Mouse (Mus musculus) MEL (cell line): ENCODE results near the gene Yipf1. TPM values are rescaled to one million over a fixed set of nuclear protein-coding genes. Genes with fewer than 3 reads are reported as not detected.

Source experiments
- DNase-seq: peaks from one replicate; pipeline ENCODE4 v3.0.0; 2011; ENCODE audit warnings: low read depth, low spot score
- H3K27ac ChIP-seq: 2 replicates; pipeline ENCODE4 v1.5.1; 2012; ENCODE audit warnings: low read depth, mild to moderate bottlenecking, control low read depth, low read length, moderate library complexity; ENCODE audit not compliant: control insufficient read depth
- H3K27me3 ChIP-seq, 2 experiments: fragments of 150-350 bp in 1 of 2; sonication (generic) in 1 of 2; 2 replicates each; pipeline ENCODE4 v1.6.1; 2012; ENCODE audit warnings: low read length in 2 of 2, mild to moderate bottlenecking in 2 of 2, improper control_type of control experiment in 1 of 2, moderate library complexity in 1 of 2; ENCODE audit not compliant: insufficient read depth in 2 of 2, control insufficient read depth in 1 of 2
- H3K36me3 ChIP-seq, 2 experiments: 2 replicates each; pipeline ENCODE4 v1.6.1; 2012 to 2014; ENCODE audit warnings: low read length in 2 of 2, improper control_type of control experiment in 1 of 2, inconsistent platforms in 1 of 2, mild to moderate bottlenecking in 1 of 2; ENCODE audit not compliant: insufficient read depth in 2 of 2, control insufficient read depth in 1 of 2
- H3K4me1 ChIP-seq, 2 experiments: fragments of 150-350 bp in 1 of 2; sonication (generic) in 1 of 2; 2 replicates each; pipeline ENCODE4 v1.6.1; 2012; ENCODE audit warnings: low read length in 2 of 2, improper control_type of control experiment in 1 of 2, mild to moderate bottlenecking in 1 of 2; ENCODE audit not compliant: insufficient read depth in 2 of 2, control insufficient read depth in 1 of 2
- H3K4me3 ChIP-seq, 2 experiments: fragments of 150-350 bp in 1 of 2; sonication (generic) in 1 of 2; 2 replicates each; pipeline ENCODE4 v1.5.1; 2012; ENCODE audit warnings: low read depth in 2 of 2, low read length in 2 of 2, mild to moderate bottlenecking in 2 of 2, moderate library complexity in 2 of 2, control low read depth in 1 of 2, improper control_type of control experiment in 1 of 2; ENCODE audit not compliant: control insufficient read depth in 1 of 2, insufficient read depth in 1 of 2
- H3K79me2 ChIP-seq: 2 replicates; pipeline ENCODE4 v1.6.1; 2012; ENCODE audit warnings: mild to moderate bottlenecking, low read length, moderate library complexity; ENCODE audit not compliant: control insufficient read depth, poor library complexity, insufficient read depth
- H3K9ac ChIP-seq: 2 replicates; pipeline ENCODE4 v1.6.1; 2012; ENCODE audit warnings: low read depth, mild to moderate bottlenecking, control low read depth, low read length, moderate library complexity; ENCODE audit not compliant: control insufficient read depth, poor library complexity, severe bottlenecking
- H3K9me3 ChIP-seq: fragments of 150-350 bp; sonication (generic); replicated peaks from 2 replicates; pipeline ENCODE4 v1.6.1; 2012; ENCODE audit warnings: mild to moderate bottlenecking, low read length, improper control_type of control experiment, moderate library complexity; ENCODE audit not compliant: insufficient read depth
- CTCF ChIP-seq, 3 experiments: IDR thresholded peaks in 2 of 3; conservative IDR thresholded peaks in 1 of 3; 2 replicates each; pipeline ENCODE4 v1.5.1; 2011 to 2012; ENCODE audit warnings: low read length in 3 of 3, low read depth in 2 of 3, mild to moderate bottlenecking in 2 of 3, improper control_type of control experiment in 1 of 3, inconsistent platforms in 1 of 3, mixed read lengths in 1 of 3, moderate library complexity in 1 of 3; ENCODE audit not compliant: control insufficient read depth in 1 of 3, insufficient read depth in 1 of 3, poor library complexity in 1 of 3, severe bottlenecking in 1 of 3
- E2F4 ChIP-seq: IDR thresholded peaks from 2 replicates; pipeline ENCODE4 v1.6.1; 2011; ENCODE audit warnings: low read depth, low read length, improper control_type of control experiment, borderline replicate concordance
- EP300 ChIP-seq, 2 experiments: IDR thresholded peaks; 2 replicates each; pipeline ENCODE4 v1.6.1; 2011; ENCODE audit warnings: improper control_type of control experiment in 2 of 2, low read length in 2 of 2, low read depth in 1 of 2, mild to moderate bottlenecking in 1 of 2
- ETS1 ChIP-seq: IDR thresholded peaks from 2 replicates; pipeline ENCODE4 v1.6.1; 2012; ENCODE audit warnings: low read depth, mild to moderate bottlenecking, inconsistent platforms, low read length, improper control_type of control experiment, moderate library complexity
- GATA1 ChIP-seq: IDR thresholded peaks from 2 replicates; pipeline ENCODE4 v1.6.1; 2011; ENCODE audit warnings: low read depth, low read length, improper control_type of control experiment
- HCFC1 ChIP-seq: IDR thresholded peaks from 2 replicates; pipeline ENCODE4 v1.6.1; 2012; ENCODE audit warnings: low read depth, mild to moderate bottlenecking, inconsistent platforms, low read length, improper control_type of control experiment, moderate library complexity
- KAT2A ChIP-seq: conservative IDR thresholded peaks from 2 replicates; pipeline ENCODE4 v1.6.1; 2012; ENCODE audit warnings: low read depth, low read length, improper control_type of control experiment, inconsistent platforms
- MAFK ChIP-seq: IDR thresholded peaks from 2 replicates; pipeline ENCODE4 v1.6.1; 2011; ENCODE audit warnings: low read depth, mild to moderate bottlenecking, low read length, improper control_type of control experiment, borderline replicate concordance
- MAX ChIP-seq: IDR thresholded peaks from 2 replicates; pipeline ENCODE4 v1.6.1; 2011; ENCODE audit warnings: low read length, improper control_type of control experiment
- MAZ ChIP-seq: IDR thresholded peaks from 2 replicates; pipeline ENCODE4 v1.6.1; 2012; ENCODE audit warnings: low read depth, mild to moderate bottlenecking, inconsistent platforms, low read length, improper control_type of control experiment
- MXI1 ChIP-seq: IDR thresholded peaks from 2 replicates; pipeline ENCODE4 v1.6.1; 2011; ENCODE audit warnings: mild to moderate bottlenecking, low read depth, low read length, improper control_type of control experiment
- NRF1 ChIP-seq: IDR thresholded peaks from 2 replicates; pipeline ENCODE4 v1.6.1; 2014; ENCODE audit warnings: low read depth, mild to moderate bottlenecking, inconsistent platforms, low read length, improper control_type of control experiment, moderate library complexity; ENCODE audit not compliant: poor library complexity, insufficient read depth, severe bottlenecking
- POLR2A ChIP-seq, 2 experiments: IDR thresholded peaks; 2 replicates each; pipeline ENCODE4 v1.6.1; 2011 to 2012; ENCODE audit warnings: low read length in 2 of 2, mild to moderate bottlenecking in 2 of 2, control low read depth in 1 of 2, improper control_type of control experiment in 1 of 2, low read depth in 1 of 2, moderate library complexity in 1 of 2; ENCODE audit not compliant: control insufficient read depth in 1 of 2, insufficient read depth in 1 of 2, poor library complexity in 1 of 2
- RAD21 ChIP-seq: IDR thresholded peaks from 2 replicates; pipeline ENCODE4 v1.6.1; 2011; ENCODE audit warnings: mild to moderate bottlenecking, low read depth, low read length, improper control_type of control experiment
- SIN3A ChIP-seq: IDR thresholded peaks from 2 replicates; pipeline ENCODE4 v1.6.1; 2012; ENCODE audit warnings: low read length, improper control_type of control experiment, inconsistent platforms
- SMC3 ChIP-seq: IDR thresholded peaks from 2 replicates; pipeline ENCODE4 v1.6.1; 2011; ENCODE audit warnings: low read depth, low read length, improper control_type of control experiment
- TAL1 ChIP-seq: IDR thresholded peaks from 2 replicates; pipeline ENCODE4 v1.6.1; 2012; ENCODE audit warnings: mild to moderate bottlenecking, inconsistent platforms, low read length, moderate library complexity, mixed read lengths
- TCF12 ChIP-seq: IDR thresholded peaks from 2 replicates; pipeline ENCODE4 v1.6.1; 2014; ENCODE audit warnings: low read depth, mild to moderate bottlenecking, inconsistent platforms, low read length, improper control_type of control experiment, moderate library complexity
- USF1 ChIP-seq: IDR thresholded peaks from 2 replicates; pipeline ENCODE4 v1.6.1; 2014; ENCODE audit warnings: low read depth, mild to moderate bottlenecking, inconsistent platforms, low read length, improper control_type of control experiment, moderate library complexity
- USF2 ChIP-seq, 2 experiments: IDR thresholded peaks; 2 replicates each; pipeline ENCODE4 v1.6.1; 2011 to 2012; ENCODE audit warnings: improper control_type of control experiment in 2 of 2, low read length in 2 of 2, borderline replicate concordance in 1 of 2, inconsistent platforms in 1 of 2, low read depth in 1 of 2, mild to moderate bottlenecking in 1 of 2; ENCODE audit not compliant: insufficient read depth in 1 of 2
- ZC3H11A ChIP-seq: IDR thresholded peaks from 2 replicates; pipeline ENCODE4 v1.6.1; 2012; ENCODE audit warnings: low read depth, mild to moderate bottlenecking, inconsistent platforms, low read length, improper control_type of control experiment
- ZKSCAN1 ChIP-seq: IDR thresholded peaks from 2 replicates; pipeline ENCODE4 v1.6.1; 2012; ENCODE audit warnings: low read depth, mild to moderate bottlenecking, inconsistent platforms, low read length, improper control_type of control experiment, moderate library complexity
- polyA plus RNA-seq, 2 experiments: library from polyadenylated mRNA; stranded (reverse) in 1 of 2; unstranded in 1 of 2; fragments of >175 nt in 1 of 2; fragments of >200 nt in 1 of 2; gene quantifications; 2 replicates each; pipeline versions ENCODE4 v1.2.1 to v1.2.4; 2012; ENCODE audit warnings: low replicate concordance in 2 of 2, low read depth in 1 of 2; ENCODE audit not compliant: insufficient read length in 2 of 2, insufficient read depth in 1 of 2, missing spikeins in 1 of 2
- total RNA-seq: library from RNA; depleted of rRNA; stranded (reverse); fragments of 300-350 nt; gene quantifications from 2 replicates; pipeline ENCODE4 v1.2.3, GENCODE M21; 2012

Gene Yipf1
- total and polyA plus RNA-seq, 3 experiments, result 40.6 to 549 (median 43.5) TPM

DNA sequence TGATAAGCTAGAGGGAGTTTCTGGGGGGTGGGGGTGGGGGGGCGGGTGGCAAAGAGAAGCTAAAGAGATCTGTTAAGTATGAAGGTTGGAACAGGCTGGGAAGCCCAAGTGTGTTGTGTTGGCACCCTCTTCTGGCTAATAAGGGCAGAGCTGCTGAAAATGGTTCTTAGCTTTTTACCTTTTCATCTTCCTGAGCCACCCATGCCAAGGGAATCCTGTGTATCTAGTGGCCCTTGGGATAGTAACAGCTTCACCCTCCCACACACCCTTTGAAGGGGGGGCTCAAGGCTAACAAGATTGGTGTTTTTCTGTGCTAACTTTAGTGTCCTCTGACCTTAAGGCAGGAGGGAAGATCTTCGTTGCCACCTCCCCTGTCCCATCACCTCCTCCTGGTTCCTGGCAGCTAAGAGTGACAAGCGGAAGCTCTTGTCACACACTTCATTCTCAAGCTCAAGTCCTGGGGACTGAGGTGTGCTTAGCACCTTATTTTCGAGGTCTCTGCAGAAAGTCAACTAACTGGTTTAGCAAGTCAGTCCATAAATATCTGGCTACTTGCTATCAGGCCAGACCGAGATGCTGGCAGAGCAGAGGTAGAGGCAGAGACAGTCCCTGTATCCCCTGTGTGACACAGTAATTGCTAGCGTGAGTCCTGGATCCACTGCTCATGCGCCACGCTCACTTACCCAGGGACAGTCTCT, 35.3 kb downstream of the Yipf1 start:
- Histone ChIP-seq H3K79me2 (no peaks in the 10 kb centered on the region), H3K27me3 (no peaks in the 10 kb centered on the region), H3K9ac (no peak overlapping the region), H3K4me3 (no peak overlapping the region), H3K27ac (no peak overlapping the region), H3K36me3 (no peaks in the 10 kb centered on the region), H3K4me1 (peaks cover 3 to 6% of the 10 kb centered on the region in 2 experiments; a peak in 2 of 4 replicates), H3K9me3 (no peaks in the 10 kb centered on the region)
- DNase-seq, result peak; percentile 56
- TF ChIP-seq POLR2A (IDR thresholded peaks at IDR 0.05; ENCODE audit: control insufficient read depth in 1 of 2, insufficient read depth in 1 of 2, low read depth in 1 of 2, low read length in 2 of 2, poor library complexity in 1 of 2) (no peak), KAT2A (no peak), CTCF (IDR thresholded peaks at IDR 0.05 in 2 of 3, conservative IDR thresholded peaks at IDR 0.05 in 1 of 3; ENCODE audit: control insufficient read depth in 1 of 3, insufficient read depth in 1 of 3, low read depth in 2 of 3, low read length in 3 of 3, poor library complexity in 1 of 3, severe bottlenecking in 1 of 3) (peak; percentile 37 to 68 (median 54); a peak in 5 of 6 replicates), SIN3A (no peak), SMC3 (peak; percentile 58), HCFC1 (no peak), RAD21 (peak; percentile 75), ZC3H11A (peak; percentile 51)

- Histone ChIP-seq H3K27ac (peak overlapping the region; percentile 16; the same call in 1 of the 2 replicates), H3K79me2 (no peaks in the 10 kb centered on the region), H3K4me1 (peaks cover 3 to 6% of the 10 kb centered on the region in 2 experiments; a peak in 2 of 4 replicates), H3K4me3 (no peak overlapping the region), H3K9me3 (no peaks in the 10 kb centered on the region), H3K27me3 (no peaks in the 10 kb centered on the region), H3K36me3 (no peaks in the 10 kb centered on the region), H3K9ac (no peak overlapping the region)
- peak; percentile 27 for DNase-seq
- no peak for TF ChIP-seq KAT2A
- TF ChIP-seq GATA1, result peak; percentile 56
- TF ChIP-seq SMC3, result no peak
- no peak for TF ChIP-seq MXI1
- no peak for TF ChIP-seq SIN3A
- 0 out of 2 replicates have a peak, but pooled peaks have one; percentile 12 for TF ChIP-seq TCF12
- peak; percentile 29 to 54; a peak in 2 of 4 replicates for TF ChIP-seq EP300 (IDR thresholded peaks at IDR 0.05; ENCODE audit: low read depth in 1 of 2, low read length in 2 of 2)
- no peak for TF ChIP-seq TAL1
Observed at GRCm38 (mm10) chr4:107351368-107351767, 37.2 kb downstream of the Yipf1 start.

DNA sequence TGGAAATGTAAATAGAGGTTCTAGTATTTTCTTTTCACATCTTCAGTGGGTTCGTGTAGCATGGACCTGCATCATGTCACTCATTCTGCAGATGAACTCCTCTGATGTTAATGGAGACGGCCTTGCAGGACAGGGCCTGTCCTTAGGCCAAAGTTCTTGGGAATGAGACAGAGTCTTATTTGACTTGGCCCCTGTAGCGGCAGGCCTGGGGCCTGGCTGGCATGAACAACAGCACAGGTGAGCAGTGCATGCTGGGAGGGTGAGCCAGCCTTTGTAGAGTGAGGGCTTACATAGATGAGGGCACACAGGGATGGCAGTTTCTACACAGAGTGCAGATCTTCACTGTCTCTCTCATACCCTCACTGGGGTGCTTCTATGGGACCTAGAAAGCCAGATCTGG, 39.4 kb downstream of the Yipf1 start:
- Histone ChIP-seq H3K4me3 (no peak overlapping the region), H3K27ac (no peak overlapping the region), H3K79me2 (no peaks in the 10 kb centered on the region), H3K9ac (no peak overlapping the region), H3K27me3 (no peaks in the 10 kb centered on the region), H3K9me3 (no peaks in the 10 kb centered on the region), H3K4me1 (peaks cover 3 to 6% of the 10 kb centered on the region in 2 experiments; a peak in 2 of 4 replicates), H3K36me3 (no peaks in the 10 kb centered on the region)
- no peak for DNase-seq
- no peak for TF ChIP-seq USF1
- TF ChIP-seq MXI1, result no peak
- no peak for TF ChIP-seq NRF1
- no peak for TF ChIP-seq MAX
- TF ChIP-seq GATA1, result no peak
- no peak for TF ChIP-seq EP300 (IDR thresholded peaks at IDR 0.05; ENCODE audit: low read depth in 1 of 2, low read length in 2 of 2)
- no peak for TF ChIP-seq TAL1
- no peak for TF ChIP-seq HCFC1
- no peak for TF ChIP-seq ZKSCAN1
- TF ChIP-seq KAT2A, result no peak
- no peak for TF ChIP-seq ZC3H11A
- TF ChIP-seq MAZ, result no peak
- no peak for TF ChIP-seq POLR2A (IDR thresholded peaks at IDR 0.05; ENCODE audit: control insufficient read depth in 1 of 2, insufficient read depth in 1 of 2, low read depth in 1 of 2, low read length in 2 of 2, poor library complexity in 1 of 2)
- no peak for TF ChIP-seq TCF12
- TF ChIP-seq MAFK, result no peak
- no peak for TF ChIP-seq USF2 (IDR thresholded peaks at IDR 0.05; ENCODE audit: borderline replicate concordance in 1 of 2, insufficient read depth in 1 of 2, low read depth in 1 of 2, low read length in 2 of 2)
- no peak for TF ChIP-seq ETS1
- no peak for TF ChIP-seq E2F4
